Mouse (Mus musculus) telencephalon, adult 2 months (tissue): ENCODE measurements around the gene P2ry14.
"Not testable (repeated sequence)": the region's sequence is repeated elsewhere in the genome, so short reads cannot be mapped to it uniquely, and the experiment has no call there.

Experiments
- DNase-seq: peaks from one replicate; pipeline ENCODE4 v3.0.0-alpha.2; 2011; ENCODE audit warnings: low read depth, low spot score

Gene P2ry14

GRCm38 (mm10) chr3:59107439-59107838, 46.0 kb downstream of the P2ry14 start:
- no peak for DNase-seq

- no peak for DNase-seq
Measured at GRCm38 (mm10) chr3:59104462-59104861, 49.0 kb downstream of the P2ry14 start.

DNA sequence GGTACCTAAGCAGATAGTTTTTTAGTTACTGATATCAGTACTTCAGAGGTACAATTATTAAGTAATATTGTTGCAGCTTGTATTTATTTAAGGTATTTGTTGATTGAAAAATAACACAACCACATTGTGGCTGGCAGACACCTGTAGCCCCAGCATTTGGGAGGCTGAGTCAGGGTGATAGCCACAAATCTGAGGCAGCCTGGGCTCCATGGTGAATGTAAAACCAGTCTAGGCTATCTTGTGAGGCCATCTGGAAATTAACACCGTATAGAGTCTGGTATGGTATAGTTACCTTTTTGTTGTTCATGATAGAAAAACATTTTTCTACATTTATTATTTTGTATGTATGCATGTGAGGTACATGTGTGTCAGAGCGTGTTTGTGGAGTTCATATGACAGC, 51.3 kb downstream of the P2ry14 start:
- DNase-seq: no peak

DNA sequence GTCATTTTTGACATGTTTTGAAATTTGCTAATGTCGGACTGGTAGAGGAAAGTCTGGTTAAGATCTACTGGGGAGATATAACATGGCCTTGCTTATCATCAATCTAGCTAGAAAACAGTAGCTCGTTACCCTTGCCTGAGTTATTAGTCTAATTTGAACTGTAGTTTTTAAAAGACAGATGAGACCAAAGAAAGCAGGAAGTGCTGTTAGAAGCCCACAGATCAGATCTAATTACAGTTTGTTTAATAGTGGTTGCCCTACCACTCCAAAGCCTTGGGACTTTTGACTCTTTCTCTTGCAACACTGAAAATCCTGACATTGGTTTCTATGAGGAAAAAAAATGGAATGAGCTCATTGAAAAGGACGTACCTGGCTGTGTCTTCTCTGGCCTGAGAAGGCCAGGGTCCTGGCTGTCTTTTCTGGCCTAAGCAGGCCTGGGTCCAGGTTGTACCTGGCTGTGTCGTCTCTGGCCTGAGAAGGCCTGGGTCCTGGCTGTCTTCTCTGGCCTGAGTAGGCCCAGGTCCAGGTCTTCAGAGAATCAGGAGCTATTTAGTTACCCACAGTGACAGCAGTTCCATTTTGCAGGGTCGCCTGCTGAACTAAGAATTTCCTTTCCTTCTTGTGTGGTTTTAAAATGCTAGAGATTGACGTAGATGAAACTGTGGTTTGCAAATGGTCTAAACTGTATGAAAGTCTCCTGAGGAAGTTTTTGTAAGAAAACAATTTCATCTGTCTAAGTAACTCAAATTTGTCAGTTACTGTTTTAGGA, 52.0 kb downstream of the P2ry14 start, which contains the start of gene Gpr171:
Gene Gpr171, minus strand, starts transcription at position 604 of the 769 bp plus-strand sequence.
- no peak for DNase-seq

GRCm38 (mm10) chr3:59098540-59098939, 54.9 kb downstream of the P2ry14 start:
- DNase-seq: no peak

DNA sequence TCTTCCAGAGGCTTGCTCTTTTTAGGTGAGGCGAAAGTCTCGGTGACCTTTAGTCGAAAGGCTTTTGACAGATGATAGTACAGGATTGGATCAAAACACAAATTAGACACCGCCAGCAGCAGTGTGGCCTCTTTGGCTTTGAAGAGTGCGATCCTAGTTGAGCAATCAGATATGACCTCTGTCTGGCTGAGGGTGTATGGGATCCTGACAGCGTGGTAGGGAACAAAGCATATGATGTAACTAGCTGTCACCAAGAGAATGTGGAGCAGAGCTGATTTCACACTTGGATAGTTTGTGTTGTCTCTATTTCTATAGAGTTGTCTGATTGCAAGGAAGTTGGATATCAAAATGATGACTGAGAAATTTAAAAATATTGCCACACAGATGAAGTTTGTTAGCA, 56.0 kb downstream of the P2ry14 start:
- no peak for DNase-seq

- no peak for DNase-seq
Measured at GRCm38 (mm10) chr3:59092702-59093101, 60.7 kb downstream of the P2ry14 start.

DNA sequence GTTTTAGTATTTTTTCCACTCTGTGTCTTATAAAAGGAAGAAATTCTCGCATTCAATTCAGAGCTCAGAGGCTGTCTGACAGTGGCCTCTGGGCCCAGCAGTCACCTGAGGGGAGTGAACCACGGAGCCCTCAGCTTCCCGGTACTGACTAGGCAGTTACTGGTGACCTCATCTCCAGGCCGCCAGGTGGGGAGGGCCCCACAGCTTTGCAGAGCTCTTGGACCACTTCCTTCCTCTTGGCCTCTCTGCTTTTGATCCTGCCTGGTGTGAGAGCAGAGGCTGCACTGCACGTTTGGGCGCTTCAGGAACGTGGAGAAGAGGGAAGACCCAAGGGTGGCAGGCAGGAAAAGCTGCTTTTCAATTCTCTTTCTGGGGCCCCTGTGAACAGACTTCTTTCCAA, 72.5 kb downstream of the P2ry14 start:
- no peak for DNase-seq

- no peak for DNase-seq
Measured at GRCm38 (mm10) chr3:59080293-59080916, 73.0 kb downstream of the P2ry14 start.

GRCm38 (mm10) chr3:59079327-59079726, 74.1 kb downstream of the P2ry14 start:
- peak; percentile 56 for DNase-seq

DNA sequence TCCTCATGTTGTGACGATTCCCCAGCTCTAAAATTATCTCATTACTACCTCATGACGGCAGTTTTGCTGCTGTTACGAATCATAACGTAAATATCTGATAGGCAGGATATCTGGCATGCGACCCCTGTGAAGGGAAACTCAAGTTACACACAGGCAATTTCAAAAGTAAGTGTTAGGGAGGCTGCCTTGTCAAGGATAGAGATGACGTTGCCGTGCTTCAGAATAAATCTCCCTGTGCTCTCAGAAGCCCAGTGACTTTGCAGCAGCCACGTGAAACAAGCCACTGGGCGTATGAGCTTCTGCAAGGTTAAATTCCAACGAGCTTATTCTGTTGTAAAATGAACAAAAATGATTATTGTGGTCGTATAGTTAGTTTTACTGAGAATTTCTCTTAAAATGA, 74.8 kb downstream of the P2ry14 start:
- DNase-seq: no peak

DNA sequence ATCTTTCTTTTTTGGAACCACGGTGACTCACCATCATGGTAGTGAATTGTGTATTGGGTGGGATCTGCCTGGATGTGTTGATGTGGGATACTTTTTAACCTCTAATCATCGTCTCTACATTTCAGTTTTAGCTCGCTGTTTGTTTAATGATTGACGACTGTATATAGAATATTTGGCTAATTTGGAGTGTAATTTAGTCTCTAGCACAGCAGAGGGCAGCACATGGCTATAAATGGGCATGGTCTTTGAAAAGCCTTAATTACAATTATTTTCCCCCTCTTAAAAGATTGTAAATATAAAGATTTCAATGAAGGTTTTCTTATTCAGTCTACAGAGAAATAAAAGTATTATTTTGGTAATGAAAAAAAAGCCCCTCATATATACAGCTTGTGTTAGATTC, 76.1 kb downstream of the P2ry14 start:
- no peak for DNase-seq

DNA sequence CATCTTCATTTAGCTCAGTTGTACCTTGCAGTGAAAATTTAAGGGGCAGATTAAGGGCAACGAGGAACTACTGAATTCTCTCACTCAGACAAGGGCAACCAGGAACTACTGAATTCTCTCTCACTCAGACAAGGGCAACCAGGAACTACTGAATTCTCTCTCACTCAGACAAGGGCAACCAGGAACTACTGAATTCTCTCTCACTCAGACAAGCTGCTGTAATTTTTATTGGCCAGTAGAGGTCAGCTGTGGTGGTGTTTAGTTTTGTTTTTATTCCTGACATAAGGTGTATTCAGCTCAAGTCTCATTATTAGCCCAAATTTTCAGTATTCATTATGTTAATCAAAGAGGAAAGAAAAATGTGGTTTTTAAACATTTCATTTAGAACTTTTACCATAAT, 84.3 kb downstream of the P2ry14 start:
- DNase-seq: not testable (repeated sequence)

DNA sequence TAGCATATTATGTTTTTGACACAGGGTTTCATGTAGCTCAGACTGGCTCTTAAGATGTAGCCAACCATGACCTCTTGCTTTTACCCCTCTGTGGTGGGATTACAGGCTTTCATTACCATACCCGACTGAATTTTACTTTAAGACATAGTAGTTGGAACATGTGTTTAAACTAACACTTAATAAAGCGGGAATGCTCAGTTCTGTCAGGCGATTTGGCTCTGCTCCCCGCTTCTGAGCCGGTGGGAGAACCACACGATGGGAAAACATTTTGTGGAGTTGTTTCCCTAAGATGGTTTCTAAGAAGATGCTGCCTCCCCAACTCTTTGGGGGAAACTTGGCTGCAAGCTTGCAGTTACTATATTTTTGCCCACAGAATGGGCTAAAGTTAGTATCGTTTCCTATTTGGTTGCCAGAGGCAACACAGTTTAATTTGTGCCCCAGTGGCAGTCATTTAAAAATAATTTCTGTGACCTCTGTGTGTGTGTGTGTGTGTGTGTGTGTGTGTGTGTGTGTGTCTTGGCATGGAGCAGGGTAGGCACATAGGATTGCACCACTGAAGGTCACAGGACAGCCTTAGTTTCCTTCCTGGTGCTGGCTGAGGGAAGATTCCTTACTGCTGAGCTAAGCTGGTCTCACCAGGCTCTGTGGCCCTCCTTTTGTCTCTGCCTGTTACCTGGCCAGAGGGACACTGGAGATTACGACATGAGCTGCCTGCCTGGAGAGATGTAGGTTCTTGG, 86.7 kb downstream of the P2ry14 start:
- DNase-seq: peak; percentile 40

DNA sequence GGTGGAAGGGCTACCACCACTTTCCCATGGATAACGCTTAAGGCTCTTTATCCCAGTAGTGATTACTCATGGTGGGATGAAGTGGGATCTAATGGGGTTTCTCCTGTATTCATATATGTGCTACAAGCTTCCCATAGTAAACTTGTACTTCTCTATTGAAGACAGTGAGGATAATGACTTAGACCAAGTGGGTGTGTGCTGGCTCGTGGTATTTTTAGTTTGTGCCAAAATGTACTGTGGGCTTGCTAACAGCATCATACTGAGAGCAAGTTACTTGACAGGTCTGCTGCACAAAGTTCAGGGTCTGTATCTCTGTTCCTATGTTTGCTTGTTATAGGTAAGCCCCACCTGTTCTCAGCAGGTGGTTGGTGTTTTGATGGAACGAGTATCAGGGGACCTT, 87.5 kb downstream of the P2ry14 start:
- DNase-seq: peak; percentile 31
